Mouse (Mus musculus): ENCODE data around the gene Ube2h.

- TF ChIP-seq CTCF (IDR thresholded peaks at IDR 0.05; ENCODE audit: low read depth), result no peak
- no peak for TF ChIP-seq EP300 (IDR thresholded peaks at IDR 0.05; ENCODE audit: low read depth)
Measured at GRCm38 (mm10) chr6:30183624-30184023, 120.7 kb downstream of the Ube2h start.
